Mouse (Mus musculus): Measurements from ENCODE around the gene Srsf1.

DNA sequence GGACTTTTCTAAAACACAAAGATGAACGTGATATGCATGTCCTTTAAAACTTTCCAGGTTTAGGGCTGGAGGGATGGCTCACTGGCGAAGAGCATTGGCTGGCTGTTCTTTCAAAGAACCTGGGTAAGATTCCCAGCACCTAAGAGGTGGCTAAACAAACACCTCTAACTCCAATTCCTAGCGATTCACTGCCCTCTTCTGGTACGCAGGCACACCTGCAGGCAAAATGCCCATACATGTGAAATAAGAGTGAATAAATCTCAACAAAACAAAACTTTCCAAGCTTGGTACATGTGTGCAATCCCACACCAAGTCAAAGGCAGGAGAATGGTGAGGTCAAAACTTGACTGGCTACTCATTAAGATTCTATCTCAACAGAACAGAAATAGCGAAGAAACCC is 47.4 kb upstream of the Srsf1 start:
- no peak for TF ChIP-seq CTCF (IDR thresholded peaks at IDR 0.05; ENCODE audit: control insufficient read depth, insufficient read depth, insufficient read length)
- TF ChIP-seq USF1 (IDR thresholded peaks at IDR 0.05; ENCODE audit: low read depth): no peak
- no peak for TF ChIP-seq MAX (IDR thresholded peaks at IDR 0.05)

Measured in C2C12 (cell line).